Mouse (Mus musculus) stomach, embryonic 15.5 days (tissue): ENCODE data around the gene Olfr373. TPM values are rescaled to one million over a fixed set of nuclear protein-coding genes. Genes with fewer than 3 reads are reported as not detected.
"Not testable (repeated sequence)": the region's sequence is repeated elsewhere in the genome, so short reads cannot be mapped to it uniquely, and the experiment has no call there.

Source experiments
- ATAC-seq: fragments of 200-750 bp; cut with Nextera tagmentation; 2 replicates; pipeline ENCODE4 v1.8.0; 2017; ENCODE audit warnings: low read depth, moderate number of reproducible peaks, moderate TSS enrichment; ENCODE audit not compliant: insufficient read depth, low FRiP score
- H3K27ac ChIP-seq: fragments of 300-500 bp; sonication (generic); 2 replicates; pipeline ENCODE4 v1.5.1; 2015; ENCODE audit warnings: mild to moderate bottlenecking, inconsistent platforms
- H3K27me3 ChIP-seq: fragments of 300-500 bp; sonication (generic); replicated peaks from 2 replicates; pipeline ENCODE4 v1.6.1; 2015; ENCODE audit warnings: inconsistent platforms
- H3K36me3 ChIP-seq: fragments of 300-500 bp; sonication (generic); 2 replicates; pipeline ENCODE4 v1.6.1; 2015; ENCODE audit warnings: inconsistent platforms
- H3K4me1 ChIP-seq: fragments of 300-500 bp; sonication (generic); 2 replicates; pipeline ENCODE4 v1.6.1; 2015; ENCODE audit warnings: inconsistent platforms
- H3K4me2 ChIP-seq: fragments of 300-500 bp; sonication (generic); 2 replicates; pipeline ENCODE4 v1.6.1; 2015; ENCODE audit warnings: mild to moderate bottlenecking, inconsistent platforms
- H3K4me3 ChIP-seq: fragments of 300-500 bp; sonication (generic); replicated peaks from 2 replicates; pipeline ENCODE4 v1.5.1; 2015; ENCODE audit warnings: inconsistent platforms
- H3K9ac ChIP-seq: fragments of 300-500 bp; sonication (generic); 2 replicates; pipeline ENCODE4 v1.6.1; 2015; ENCODE audit warnings: inconsistent platforms
- H3K9me3 ChIP-seq: fragments of 300-500 bp; sonication (generic); 2 replicates; pipeline ENCODE4 v1.6.1; 2016; ENCODE audit warnings: inconsistent platforms
- WGBS: fragments of 180-500 bp; shearing (Covaris S2); methylation state at CpG from one replicate; pipeline ENCODE4 v1.1.7; 2015; 5-methylcytosine and 5-hydroxymethylcytosine counted together
- polyA plus RNA-seq: library from polyadenylated mRNA; unstranded; fragments of >200 nt; fragmentation: Nextera tagmentation; extraction: Ambion mirVana; gene quantifications from 2 replicates; pipeline ENCODE4 v1.2.1, GENCODE M21; 2015

Gene Olfr373
- polyA plus RNA-seq, 1 experiment from 2014 or later = 0.06 TPM

- Histone ChIP-seq H3K9me3 (no peaks in the 10 kb centered on the region), H3K27me3 (no peaks in the 10 kb centered on the region), H3K27ac (no peak overlapping the region), H3K36me3 (no peaks in the 10 kb centered on the region), H3K4me3 (no peak overlapping the region), H3K9ac (no peak overlapping the region), H3K4me1 (no peaks in the 10 kb centered on the region), H3K4me2 (no peak overlapping the region)
- WGBS = 68% methylated on average over 6 of the region's 6 CpGs
- no peak for ATAC-seq
Measured at GRCm38 (mm10) chr8:72110876-72111275, 27.9 kb downstream of the Olfr373 start.

GRCm38 (mm10) chr8:72112486-72112885 lies 29.5 kb downstream of the Olfr373 start:
- no peak for ATAC-seq
- Histone ChIP-seq H3K27ac (no peak overlapping the region), H3K36me3 (no peaks in the 10 kb centered on the region), H3K27me3 (no peaks in the 10 kb centered on the region), H3K9ac (no peak overlapping the region), H3K4me3 (no peak overlapping the region), H3K9me3 (no peaks in the 10 kb centered on the region), H3K4me1 (no peaks in the 10 kb centered on the region), H3K4me2 (no peak overlapping the region)
- WGBS = 72% methylated on average over 3 of the region's 3 CpGs

- H3K9me3 ChIP-seq = no peaks in the 10 kb centered on the region
- WGBS = 84% methylated on average over 2 of the region's 2 CpGs
- H3K4me1 ChIP-seq = no peaks in the 10 kb centered on the region
- ATAC-seq = no peak
- no peak overlapping the region for H3K4me3 ChIP-seq
- no peak overlapping the region for H3K9ac ChIP-seq
- H3K27ac ChIP-seq = no peak overlapping the region
- no peak overlapping the region for H3K4me2 ChIP-seq
- no peaks in the 10 kb centered on the region for H3K27me3 ChIP-seq
- no peaks in the 10 kb centered on the region for H3K36me3 ChIP-seq
Measured at GRCm38 (mm10) chr8:72115202-72115601, 32.2 kb downstream of the Olfr373 start.

DNA sequence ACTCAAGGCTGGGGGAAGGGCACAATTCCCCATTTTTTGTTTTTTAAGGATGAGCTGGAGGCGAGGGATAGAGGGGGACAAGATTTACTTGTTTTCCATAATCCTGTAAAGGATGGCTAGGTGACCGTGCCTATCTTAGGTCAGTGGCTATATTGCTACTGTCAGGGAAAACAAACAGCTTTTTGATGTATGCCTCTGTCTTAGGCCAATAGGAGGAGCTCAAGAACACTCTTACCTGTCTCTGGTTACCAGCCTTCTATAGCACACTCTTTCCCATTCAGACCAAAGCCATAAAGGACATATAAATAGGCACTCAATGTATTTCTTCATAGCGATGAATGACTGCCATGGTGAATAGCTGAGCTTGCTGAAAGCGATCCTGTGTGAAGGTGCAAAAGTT lies 35.6 kb downstream of the Olfr373 start:
- H3K4me2 ChIP-seq = no peak overlapping the region
- no peaks in the 10 kb centered on the region for H3K36me3 ChIP-seq
- 43% methylated on average over 4 of the region's 4 CpGs for WGBS
- H3K4me3 ChIP-seq = no peak overlapping the region
- no peaks in the 10 kb centered on the region for H3K9me3 ChIP-seq
- no peaks in the 10 kb centered on the region for H3K4me1 ChIP-seq
- no peak for ATAC-seq
- no peak overlapping the region for H3K27ac ChIP-seq
- H3K27me3 ChIP-seq = no peaks in the 10 kb centered on the region
- H3K9ac ChIP-seq = no peak overlapping the region

DNA sequence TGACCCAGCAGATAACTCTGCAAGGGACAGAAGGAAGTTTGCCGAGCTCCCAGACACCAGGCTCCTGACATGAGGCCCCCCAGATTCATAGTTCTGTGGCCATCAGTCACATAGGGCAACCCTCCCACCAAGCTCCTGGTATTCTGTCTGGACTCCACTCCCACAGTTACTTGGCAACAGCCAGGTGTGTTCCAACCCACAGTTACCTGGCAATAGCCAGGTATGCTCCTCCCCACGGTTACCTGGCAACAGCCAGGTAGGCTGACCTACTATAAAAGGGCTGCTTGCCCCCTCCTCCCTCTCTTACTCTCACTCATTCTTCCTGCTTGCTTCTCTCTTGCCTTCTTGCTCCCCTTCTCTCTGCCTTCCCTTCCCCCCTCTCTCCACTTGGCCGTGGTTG lies 38.5 kb downstream of the Olfr373 start:
- H3K4me3 ChIP-seq, H3K4me1 ChIP-seq, H3K4me2 ChIP-seq, H3K9ac ChIP-seq, H3K27me3 ChIP-seq, H3K9me3 ChIP-seq, H3K27ac ChIP-seq, H3K36me3 ChIP-seq: not testable (repeated sequence)
- 55% methylated on average over 3 of the region's 3 CpGs for WGBS
- ATAC-seq = peak; percentile 27; the same call in 1 of the 2 replicates

DNA sequence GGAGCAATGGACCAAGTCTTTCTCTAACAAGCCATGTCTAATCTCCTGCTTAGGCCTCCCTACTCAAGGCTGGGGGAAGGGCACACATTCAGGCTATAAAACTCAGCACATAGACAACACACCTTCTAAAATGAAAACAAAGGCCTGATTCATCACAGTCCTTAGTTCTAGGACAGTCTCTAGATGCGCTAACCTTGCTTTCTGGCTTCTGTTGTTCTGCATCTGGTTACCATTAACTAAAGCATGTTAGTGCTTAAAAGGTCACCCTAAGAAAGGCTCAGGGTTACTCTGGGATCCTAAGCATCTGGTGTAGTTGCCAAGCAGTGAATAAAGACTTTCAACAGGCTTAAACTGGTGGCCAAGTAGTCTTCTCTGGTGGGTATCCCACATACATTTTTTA lies 39.0 kb downstream of the Olfr373 start:
- Histone ChIP-seq H3K27ac (no peak overlapping the region), H3K4me1 (no peaks in the 10 kb centered on the region), H3K9me3 (no peaks in the 10 kb centered on the region), H3K36me3 (no peaks in the 10 kb centered on the region), H3K9ac (no peak overlapping the region), H3K4me2 (no peak overlapping the region), H3K4me3 (no peak overlapping the region), H3K27me3 (no peaks in the 10 kb centered on the region)
- WGBS = 85% methylated on average over 1 of the region's 1 CpGs
- no peak for ATAC-seq

GRCm38 (mm10) chr8:72127834-72128233 lies 44.9 kb downstream of the Olfr373 start:
- no peaks in the 10 kb centered on the region for H3K36me3 ChIP-seq
- H3K4me1 ChIP-seq = no peaks in the 10 kb centered on the region
- no peak overlapping the region for H3K9ac ChIP-seq
- WGBS = 57% methylated on average over 1 of the region's 1 CpGs
- H3K27me3 ChIP-seq = no peaks in the 10 kb centered on the region
- ATAC-seq = no peak
- H3K4me3 ChIP-seq = no peak overlapping the region
- H3K4me2 ChIP-seq = no peak overlapping the region
- no peaks in the 10 kb centered on the region for H3K9me3 ChIP-seq
- H3K27ac ChIP-seq = no peak overlapping the region

- H3K9me3 ChIP-seq = no peaks in the 10 kb centered on the region
- no peak overlapping the region for H3K27ac ChIP-seq
- H3K36me3 ChIP-seq = no peaks in the 10 kb centered on the region
- ATAC-seq = no peak
- H3K4me2 ChIP-seq = no peak overlapping the region
- peaks cover 3% of the 10 kb centered on the region; the same call in 1 of the 2 replicates for H3K4me1 ChIP-seq
- no peak overlapping the region for H3K4me3 ChIP-seq
- 53% methylated on average over 2 of the region's 2 CpGs for WGBS
- no peak overlapping the region for H3K9ac ChIP-seq
- no peaks in the 10 kb centered on the region for H3K27me3 ChIP-seq
Measured at GRCm38 (mm10) chr8:72131251-72131650, 48.3 kb downstream of the Olfr373 start.

- H3K36me3 ChIP-seq = no peaks in the 10 kb centered on the region
- H3K4me3 ChIP-seq = no peak overlapping the region
- H3K27me3 ChIP-seq = no peaks in the 10 kb centered on the region
- no peaks in the 10 kb centered on the region for H3K9me3 ChIP-seq
- no peak overlapping the region for H3K4me2 ChIP-seq
- no peak for ATAC-seq
- H3K9ac ChIP-seq = no peak overlapping the region
- H3K4me1 ChIP-seq = peaks cover 3% of the 10 kb centered on the region; the same call in 1 of the 2 replicates
- WGBS = 75% methylated on average over 2 of the region's 2 CpGs
- H3K27ac ChIP-seq = 0 out of 2 replicates have a peak overlapping the region, but pooled peaks have one; percentile 0
Measured at GRCm38 (mm10) chr8:72131901-72132300, 48.9 kb downstream of the Olfr373 start.

GRCm38 (mm10) chr8:72132417-72132816 lies 49.4 kb downstream of the Olfr373 start:
- Histone ChIP-seq H3K9me3 (no peaks in the 10 kb centered on the region), H3K27ac (0 out of 2 replicates have a peak overlapping the region, but pooled peaks have one; percentile 0), H3K36me3 (no peaks in the 10 kb centered on the region), H3K4me2 (no peak overlapping the region), H3K4me3 (no peak overlapping the region), H3K9ac (no peak overlapping the region), H3K27me3 (no peaks in the 10 kb centered on the region), H3K4me1 (peaks cover 4% of the 10 kb centered on the region)
- WGBS = 74% methylated on average over 1 of the region's 1 CpGs
- no peak for ATAC-seq

DNA sequence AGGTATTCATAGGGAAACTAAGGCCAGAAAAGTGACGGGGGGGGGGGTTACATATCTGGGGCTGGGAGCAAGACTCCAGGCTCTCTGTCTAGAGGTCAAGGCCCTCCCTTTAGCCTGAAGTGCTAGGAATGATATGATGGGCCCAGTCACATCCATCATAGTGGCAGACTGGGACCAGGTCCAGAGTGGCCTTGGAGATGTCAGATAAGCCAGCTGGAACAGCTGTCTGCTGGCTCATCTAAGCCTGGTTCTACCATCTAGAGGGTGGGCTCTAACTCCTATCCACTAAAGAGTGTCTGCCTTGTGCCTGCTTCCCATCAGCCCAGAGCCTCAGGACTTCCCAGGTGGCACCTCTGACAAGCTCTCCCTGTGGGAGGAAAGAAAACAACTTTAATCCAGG lies 49.9 kb downstream of the Olfr373 start:
- 45% methylated on average over 1 of the region's 1 CpGs for whole genome bisulfite sequencing
- no peak overlapping the region for H3K4me3 ChIP-seq
- H3K27ac ChIP-seq = no peak overlapping the region
- no peak overlapping the region for H3K9ac ChIP-seq
- no peak for ATAC-seq
- no peaks in the 10 kb centered on the region for H3K36me3 ChIP-seq
- H3K27me3 ChIP-seq = no peaks in the 10 kb centered on the region
- peaks cover 9% of the 10 kb centered on the region for H3K4me1 ChIP-seq
- H3K4me2 ChIP-seq = no peak overlapping the region
- H3K9me3 ChIP-seq = no peaks in the 10 kb centered on the region

DNA sequence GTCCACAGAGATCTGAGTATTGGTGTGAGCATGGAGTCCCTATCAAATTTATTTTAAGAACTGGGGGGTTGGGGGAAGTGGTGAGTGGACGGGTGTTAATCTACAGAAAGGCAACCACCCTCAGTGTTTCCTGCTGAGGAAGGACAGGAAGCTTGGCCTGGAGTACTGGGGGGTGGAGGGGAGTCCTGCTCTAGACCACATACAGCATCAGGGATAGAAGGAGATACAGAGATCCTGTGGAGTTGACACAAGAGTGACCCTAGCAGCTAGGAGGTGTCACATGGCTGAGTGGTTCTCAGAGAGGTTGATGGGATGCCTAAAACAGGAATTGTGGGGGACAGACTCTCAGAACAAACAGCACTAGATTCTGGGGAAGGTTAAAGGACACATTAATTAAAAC lies 50.5 kb downstream of the Olfr373 start:
- Histone ChIP-seq H3K9ac (no peak overlapping the region), H3K4me3 (no peak overlapping the region), H3K9me3 (no peaks in the 10 kb centered on the region), H3K36me3 (peaks cover 3% of the 10 kb centered on the region; the same call in 1 of the 2 replicates), H3K4me2 (no peak overlapping the region), H3K27me3 (no peaks in the 10 kb centered on the region), H3K27ac (no peak overlapping the region), H3K4me1 (peaks cover 10% of the 10 kb centered on the region)
- 63% methylated on average over 1 of the region's 1 CpGs for WGBS
- ATAC-seq = no peak

DNA sequence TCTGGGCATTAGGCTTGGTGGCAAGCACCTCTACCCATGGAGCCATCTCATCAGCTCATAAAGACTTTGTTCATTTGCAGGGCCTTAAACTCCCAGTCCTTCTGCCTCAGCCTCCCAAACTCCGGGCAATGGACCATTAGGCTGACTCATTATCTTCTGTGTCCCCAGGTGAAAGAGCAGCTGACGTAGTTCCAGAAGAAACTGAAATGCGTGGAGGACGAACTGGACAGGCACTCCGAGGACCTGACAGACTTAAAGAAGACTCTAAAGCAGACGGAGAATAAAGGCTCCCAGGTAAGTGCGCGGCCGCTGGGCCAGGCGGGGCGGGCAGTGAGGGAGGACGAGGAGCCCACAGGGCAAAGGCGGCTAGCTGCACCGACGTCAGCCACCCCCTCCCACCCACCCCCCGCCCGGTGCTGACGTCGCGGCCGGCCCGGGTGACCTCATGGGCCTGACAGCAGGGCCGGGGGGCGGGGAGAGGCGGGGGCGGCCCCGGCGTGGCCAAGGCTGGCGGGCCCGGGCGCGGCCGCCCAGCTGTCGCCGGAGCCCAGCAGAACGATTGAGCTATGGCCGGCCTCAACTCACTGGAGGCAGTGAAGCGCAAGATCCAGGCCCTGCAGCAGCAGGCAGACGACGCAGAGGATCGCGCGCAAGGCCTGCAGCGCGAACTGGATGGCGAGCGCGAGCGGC lies 51.9 kb downstream of the Olfr373 start, which contains the start of gene Tpm4:
TSS of gene Tpm4 (plus strand) at position 220 of the 690 bp plus-strand sequence.
- Histone ChIP-seq H3K9ac (peak within 1 kb of the TSS; percentile 95), H3K4me1 (peaks cover 10% of the 10 kb centered on the region), H3K36me3 (peaks cover 13% of the 10 kb centered on the region), H3K4me3 (peak within 1 kb of the TSS; percentile 87), H3K27ac (peak within 1 kb of the TSS; percentile 99), H3K27me3 (no peaks in the 10 kb centered on the region), H3K4me2 (peak within 1 kb of the TSS; percentile 76), H3K9me3 (no peaks in the 10 kb centered on the region)
- WGBS = under 1% methylated on average over 32 of the region's 49 CpGs
- peak; percentile 80 for ATAC-seq
